10 mouse cellular contexts compared by ENCODE assay signal in genomic region chr17:29273889-29274288, GRCm38 (mm10). TPM values are rescaled to one million over a fixed set of nuclear protein-coding genes. Genes with fewer than 3 reads are reported as not detected.
DNase-seq lines count a peak whose midpoint lies in the region; ATAC-seq and TF ChIP-seq lines count a peak whose summit lies in the region.
"Had no signal": no experiment of that assay in that cellular context is flagged by ENCODE, and none has a peak within 500 bp of the region (broad histone marks: within the 10 kb centered on the region; RNA-seq: fewer than 3 reads in every experiment).

No protein-coding gene starts in this region.

- H3K9ac ChIP-seq in ES-E14 (ENCODE audit: insufficient read depth, low read depth, low read length, poor library complexity, severe bottlenecking), result peak overlapping the region; percentile 43; the same call in 1 of the 2 replicates
- H3K9ac ChIP-seq in liver, embryonic 13.5 days, result 0 out of 2 replicates have a peak overlapping the region, but pooled peaks have one; percentile 13

- ATAC-seq in liver, embryonic 13.5 days (ENCODE audit: low read depth), result 0 out of 2 replicates have a peak, but pooled peaks have one; percentile 25

- no peaks in the 10 kb centered on the region for H3K9me3 ChIP-seq in ES-E14 (ENCODE audit: control insufficient read depth, insufficient read depth, low read depth, low read length)
- no peaks in the 10 kb centered on the region for H3K9me3 ChIP-seq in liver, embryonic 13.5 days (replicated peaks)
- H3K9me3 ChIP-seq: forebrain, embryonic 10.5 days had no signal

- peaks cover 2 to 18% of the 10 kb centered on the region in 2 experiments; a peak in 3 of 4 replicates for H3K4me1 ChIP-seq in ES-E14 (ENCODE audit: control insufficient read depth in 2 of 2, insufficient read depth in 2 of 2, low read length in 2 of 2, poor library complexity in 1 of 2)
- peaks cover 32% of the 10 kb centered on the region for H3K4me1 ChIP-seq in liver, embryonic 13.5 days (replicated peaks)

- DNase-seq in adrenal gland, adult 2 months, result peak; percentile 53
- DNase-seq in adrenal gland, adult 18-20 months (ENCODE audit: low spot score in 2 of 2), result no peak
- DNase-seq in ES-E14 (ENCODE audit: low read depth, low spot score), result no peak
- peak; percentile 94 to 95 for DNase-seq in kidney, adult 8-10 months
- DNase-seq in liver, embryonic 13.5 days, result no peak
- no peak for DNase-seq in left cerebral cortex, adult 9 months (ENCODE audit: low spot score in 2 of 2)
- no peak for DNase-seq in ovary, adult 18-20 months (ENCODE audit: low spot score)
- no peak for DNase-seq in retina, postnatal 1 day

- H3K36me3 ChIP-seq in ES-E14 (ENCODE audit: control insufficient read depth, insufficient read depth, low read length, poor library complexity, severe bottlenecking), result no peaks in the 10 kb centered on the region
- no peaks in the 10 kb centered on the region for H3K36me3 ChIP-seq in liver, embryonic 13.5 days

- H3K4me2 ChIP-seq in liver, embryonic 13.5 days, result no peak overlapping the region

- WGBS in liver, embryonic 13.5 days (ENCODE audit: insufficient replicate concordance), result 73% methylated on average over 11 of the region's 11 CpGs

- no peak overlapping the region for H3K27ac ChIP-seq in ES-E14 (ENCODE audit: insufficient read depth, low read depth, low read length, poor library complexity, severe bottlenecking)
- peak overlapping the region; percentile 67 for H3K27ac ChIP-seq in liver, embryonic 13.5 days
- H3K27ac ChIP-seq: forebrain, embryonic 10.5 days; layer of hippocampus, adult 2 months had no signal

- H3K27me3 ChIP-seq in liver, embryonic 13.5 days, result no peaks in the 10 kb centered on the region

- no peak overlapping the region for H3K4me3 ChIP-seq in ES-E14 (ENCODE audit: insufficient read depth in 1 of 2, low read depth in 1 of 2, low read length in 2 of 2, poor library complexity in 1 of 2, severe bottlenecking in 1 of 2)
- H3K4me3 ChIP-seq in liver, embryonic 13.5 days (replicated peaks), result no peak overlapping the region
- H3K4me3 ChIP-seq: forebrain, embryonic 10.5 days; layer of hippocampus, adult 2 months had no signal

- in situ Hi-C loops in ES-E14 (cut with MboI; ENCODE audit: low sequenced_read_pairs in 2 of 2, unreplicated experiment in 2 of 2), result no loop called here

TF ChIP-seq in ES-E14, 5 proteins besides CTCF, POLR2A, EP300 and RAD21:
- TF ChIP-seq ZNF384 (IDR thresholded peaks at IDR 0.05; ENCODE audit: low read depth, low read length), result no peak
- no peak for TF ChIP-seq ZC3H11A (IDR thresholded peaks at IDR 0.05; ENCODE audit: borderline replicate concordance, low read depth, low read length)
- TF ChIP-seq CHD2 (IDR thresholded peaks at IDR 0.05; ENCODE audit: low read depth, low read length), result no peak
- no peak for TF ChIP-seq MAFK (IDR thresholded peaks at IDR 0.05; ENCODE audit: insufficient read depth, low read depth, low read length)
TF ChIP-seq in ES-E14: peak in this region for 0.

RNA-seq across cellular contexts. Expression of gene BC004004, which starts 5.3 kb away (rescaled TPM):
- total RNA-seq in adrenal gland, adult 2 months (2021), result 100 to 1,000 TPM; 146 to 151 TPM
- 49.7 and 54.1 TPM in 2 replicates for polyA plus RNA-seq in adrenal gland, adult 2 months (2012; rRNA removed)
- total RNA-seq in adrenal gland, adult 18-20 months (2021), result 100 to 1,000 TPM; 111 to 147 TPM
- 50.9 and 54.5 TPM in 2 replicates for total RNA-seq in ES-E14 (2012; rRNA removed)
- polyA plus RNA-seq in liver, embryonic 13.5 days (2015; fragmentation: Nextera tagmentation; extraction: Ambion mirVana), result 54.2 and 55.3 TPM in 2 replicates

RNA-seq across cellular contexts. Expression of gene Ppil1, which starts 9.9 kb away (rescaled TPM):
- 10 to 100 TPM; 19.7 to 28.0 TPM for total RNA-seq in adrenal gland, adult 2 months (2021)
- 24.6 and 26.2 TPM in 2 replicates for polyA plus RNA-seq in adrenal gland, adult 2 months (2012; rRNA removed)
- total RNA-seq in adrenal gland, adult 18-20 months (2021), result 10 to 100 TPM; 21.3 to 22.4 TPM
- total RNA-seq in ES-E14 (2012; rRNA removed), result 134 and 157 TPM in 2 replicates
- 117 and 120 TPM in 2 replicates for polyA plus RNA-seq in liver, embryonic 13.5 days (2015; fragmentation: Nextera tagmentation; extraction: Ambion mirVana)

RNA-seq across cellular contexts. Expression of gene Cpne5, which starts 35.9 kb away (rescaled TPM):
- under 1 TPM; 0.38 to 0.75 TPM for total RNA-seq in adrenal gland, adult 2 months (2021)
- polyA plus RNA-seq in adrenal gland, adult 2 months (2012; rRNA removed), result 1.4 and 1.7 TPM in 2 replicates
- under 1 TPM; 0.33 to 0.35 TPM for total RNA-seq in adrenal gland, adult 18-20 months (2021)
- 5.1 and 5.8 TPM in 2 replicates for total RNA-seq in ES-E14 (2012; rRNA removed)
- 0.27 and 0.34 TPM in 2 replicates for polyA plus RNA-seq in liver, embryonic 13.5 days (2015; fragmentation: Nextera tagmentation; extraction: Ambion mirVana)

RNA-seq across cellular contexts. Expression of gene Pi16, which starts 43.6 kb away (rescaled TPM):
- total RNA-seq in adrenal gland, adult 2 months (2021), result 10 to 100 TPM; 23.1 to 35.5 TPM
- polyA plus RNA-seq in adrenal gland, adult 2 months (2012; rRNA removed), result 21.5 and 29.9 TPM in 2 replicates
- total RNA-seq in adrenal gland, adult 18-20 months (2021), result 10 to 100 TPM; 16.8 to 52.3 TPM
- 0.37 and 0.71 TPM in 2 replicates for total RNA-seq in ES-E14 (2012; rRNA removed)
- polyA plus RNA-seq in liver, embryonic 13.5 days (2015; fragmentation: Nextera tagmentation; extraction: Ambion mirVana), result 0.30 and 0.32 TPM in 2 replicates

Comparison
In these comparisons a context has a peak if more than half of its experiments do, and no peak if none do; other contexts are left out.
1. DNase-seq: peak in adrenal gland, adult 2 months (single experiment) and kidney, adult 8-10 months (2 of 2); none in adrenal gland, adult 18-20 months (0 of 2), ES-E14 (single experiment), liver, embryonic 13.5 days (single experiment), left cerebral cortex, adult 9 months (0 of 2), ovary, adult 18-20 months (single experiment) and retina, postnatal 1 day (single experiment).